Mouse (Mus musculus): ENCODE data around the gene Slco6c1.

- no peak for TF ChIP-seq CTCF (IDR thresholded peaks at IDR 0.05; ENCODE audit: low read depth, low read length)
- no peak for TF ChIP-seq POLR2A (IDR thresholded peaks at IDR 0.05; ENCODE audit: borderline replicate concordance, low read depth, low read length)
These were observed at the start of gene Slco6c1 for GRCm38 (mm10) chr1:97128201-97128600.
